Mouse (Mus musculus) gastrocnemius, adult 18-20 months (tissue): ENCODE results near the gene Gdf3. TPM values are rescaled to one million over a fixed set of nuclear protein-coding genes. Genes with fewer than 3 reads are reported as not detected.
"Not testable (repeated sequence)": the region's sequence is repeated elsewhere in the genome, so short reads cannot be mapped to it uniquely, and the experiment has no call there.

Experiments
- DNase-seq: peaks from one replicate; pipeline ENCODE4 v3.0.0; 2021; ENCODE audit warnings: low spot score
- long read RNA-seq, 2 experiments: library from polyadenylated mRNA; stranded (forward); transcript quantifications; one replicate each; pipeline ENCODE4 v2.0.0; 2021
- total RNA-seq, 2 experiments: library from RNA; stranded (reverse); gene quantifications; 2 replicates each; pipeline ENCODE4 v1.2.3; 2021

The Gdf3 gene
- not detected for total RNA-seq
- long read RNA-seq, experiment 1, result 0 reads
- long read RNA-seq, experiment 2, result 0 reads

DNA sequence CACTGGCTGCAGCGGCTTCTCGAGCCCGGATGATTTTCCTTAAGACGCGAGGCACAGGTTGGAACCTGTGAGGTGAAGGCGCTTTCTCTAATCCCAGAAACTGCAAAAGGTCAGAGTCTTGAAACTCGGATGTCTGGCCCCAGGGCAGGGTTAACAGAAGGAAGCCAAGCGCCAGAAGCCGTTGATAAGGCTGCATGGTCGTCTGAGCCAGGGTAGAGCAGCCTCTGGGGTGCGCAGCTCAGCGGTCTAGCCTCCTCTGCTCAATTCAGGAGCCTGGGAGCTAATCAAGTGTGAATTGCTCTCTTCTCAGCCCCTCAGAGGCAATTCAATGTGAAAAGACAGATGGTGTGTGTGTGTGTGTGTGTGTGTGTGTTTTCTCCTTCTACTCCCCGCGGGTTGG, at the start of gene Gdf3:
Gene Gdf3, minus strand, starts transcription at position 317 of the 400 bp plus-strand sequence.
- DNase-seq, result no peak

- no peak for DNase-seq
Measured at GRCm38 (mm10) chr6:122659567-122659966, 49.7 kb upstream of the Gdf3 start.

DNA sequence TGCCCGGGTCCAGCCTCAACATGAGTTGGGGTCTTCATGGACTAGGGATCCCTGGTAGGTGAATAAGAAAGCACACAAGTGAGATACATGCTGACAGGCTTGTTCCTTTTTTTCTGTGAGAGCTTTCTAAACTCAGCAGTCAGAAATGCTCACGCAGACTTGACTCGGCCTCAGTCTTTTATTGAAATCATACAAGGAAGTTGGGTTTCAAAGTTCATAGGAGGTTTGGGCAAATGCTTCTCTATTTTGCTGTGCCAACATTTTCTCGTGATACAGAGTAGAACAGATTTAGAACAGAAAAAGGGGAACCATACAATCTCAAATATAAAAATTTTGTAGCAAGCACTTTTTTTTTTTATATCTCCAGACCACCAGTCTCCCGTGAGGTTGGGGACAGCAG, 47.7 kb upstream of the Gdf3 start:
- no peak for DNase-seq

DNA sequence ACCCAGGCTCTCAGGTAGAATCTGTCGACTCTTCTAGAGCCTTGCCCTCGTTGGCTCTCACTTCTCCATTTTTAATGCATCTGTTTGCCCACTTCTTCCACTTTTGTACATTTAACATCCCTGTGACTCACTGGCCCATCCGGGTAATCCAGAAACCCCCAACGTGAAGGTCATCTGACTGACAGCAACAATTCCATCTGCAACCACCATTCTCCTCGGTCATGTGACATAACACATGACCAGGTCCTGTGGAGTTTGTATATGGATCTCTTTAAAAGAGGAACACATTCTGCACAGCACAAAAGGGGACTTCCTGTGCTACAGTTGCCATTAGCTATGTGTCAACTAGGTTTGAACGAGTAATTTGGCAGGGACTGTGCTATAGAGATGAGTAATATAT, 44.4 kb upstream of the Gdf3 start:
- DNase-seq, result peak; percentile 10

- DNase-seq, result no peak
Measured at GRCm38 (mm10) chr6:122650398-122650980, 40.6 kb upstream of the Gdf3 start.

DNA sequence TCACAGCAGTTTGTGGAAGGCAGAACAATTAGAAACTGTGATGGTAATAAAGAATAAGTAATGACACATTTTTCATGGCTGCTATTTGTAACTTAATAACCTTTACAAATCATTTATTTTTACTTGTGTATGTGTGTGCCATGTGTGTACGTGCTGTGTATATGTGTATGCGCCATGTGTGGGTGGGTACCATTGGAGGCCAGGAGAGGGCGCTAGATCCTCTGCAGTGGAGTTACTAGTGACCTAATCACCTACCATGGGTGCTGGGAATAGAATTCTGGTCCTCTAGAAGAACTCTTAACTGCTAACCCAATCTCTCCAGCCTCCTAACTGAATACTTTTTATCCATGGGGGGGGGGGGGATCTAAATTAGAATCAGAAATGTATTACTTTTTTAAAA, 40.0 kb upstream of the Gdf3 start:
- DNase-seq, result no peak

DNA sequence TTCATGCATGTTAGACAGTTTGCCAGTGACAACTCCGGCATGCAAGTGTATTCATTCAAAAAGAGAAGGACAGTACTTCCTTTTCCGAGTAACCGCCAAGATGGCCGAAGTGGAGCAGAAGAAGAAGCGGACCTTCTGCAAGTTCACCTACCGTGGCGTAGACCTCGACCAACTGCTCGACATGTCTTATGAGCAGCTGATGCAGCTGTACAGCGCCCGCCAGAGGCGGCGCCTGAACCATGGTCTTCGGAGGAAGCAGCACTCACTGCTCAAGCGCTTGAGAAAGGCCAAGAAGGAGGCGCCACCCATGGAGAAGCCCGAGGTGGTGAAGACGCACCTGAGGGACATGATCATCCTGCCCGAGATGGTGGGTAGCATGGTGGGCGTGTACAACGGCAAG, 34.3 kb upstream of the Gdf3 start:
- not testable (repeated sequence) for DNase-seq

DNA sequence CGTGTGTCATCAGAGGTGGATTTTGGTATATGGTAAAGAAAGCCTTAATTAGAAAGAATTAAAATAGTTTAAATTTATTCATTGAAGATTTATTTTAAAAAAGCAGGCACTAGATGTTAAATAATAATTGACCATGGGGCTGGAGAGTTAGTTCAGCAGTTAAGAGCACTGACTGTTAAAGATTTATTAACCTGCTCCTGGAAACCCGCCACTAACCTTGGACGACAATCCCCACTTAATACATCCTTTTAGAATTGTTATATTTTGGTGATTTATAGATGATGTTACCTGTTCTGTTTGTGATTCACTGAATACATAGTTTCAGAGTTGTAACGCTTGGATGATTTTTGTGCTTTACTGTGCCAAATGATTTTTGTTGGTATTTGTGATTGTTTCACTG, 27.7 kb upstream of the Gdf3 start:
- not testable (repeated sequence) for DNase-seq

DNA sequence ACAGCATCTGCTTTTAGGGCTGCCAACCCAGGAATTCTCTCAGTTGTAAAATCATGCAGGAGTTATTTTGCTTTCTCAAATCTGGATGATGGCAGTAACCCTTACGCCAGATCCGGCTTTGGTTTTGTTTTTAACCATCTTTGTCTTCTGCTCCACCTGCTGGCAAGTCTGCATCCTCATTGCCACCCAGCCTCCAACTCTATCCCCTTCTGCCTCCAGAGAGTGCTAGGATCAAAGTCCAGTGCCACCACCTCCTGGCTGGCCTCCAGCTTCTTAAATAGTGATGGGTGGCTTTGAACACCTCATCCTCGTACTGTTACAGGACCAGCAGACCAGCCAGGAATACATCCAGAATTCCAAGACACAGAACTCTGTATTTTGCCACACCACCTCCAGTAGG, 26.8 kb upstream of the Gdf3 start:
- no peak for DNase-seq

DNA sequence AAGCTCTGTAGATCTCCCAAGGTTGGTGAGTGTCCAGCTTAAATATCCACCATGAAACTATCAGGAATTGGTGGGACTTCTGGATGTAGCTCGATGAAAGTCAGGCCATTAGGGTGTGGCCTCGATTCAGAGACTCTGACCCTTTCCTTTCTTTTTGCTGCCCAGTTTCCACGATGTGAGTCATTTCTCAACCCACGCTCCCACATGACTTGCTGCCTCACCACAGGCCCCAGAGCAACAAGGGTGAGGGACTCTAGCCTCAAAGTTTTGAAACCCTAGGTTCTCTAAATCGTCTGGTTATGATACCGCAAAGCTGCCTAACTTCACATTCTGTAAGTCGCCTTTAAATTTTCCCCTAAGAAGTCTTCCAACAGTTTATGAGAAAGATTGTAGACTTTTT, 25.4 kb upstream of the Gdf3 start:
- peak; percentile 7 for DNase-seq

- DNase-seq, result peak; percentile 3
Measured at GRCm38 (mm10) chr6:122633411-122633810, 23.5 kb upstream of the Gdf3 start.

- DNase-seq, result no peak
Measured at GRCm38 (mm10) chr6:122627469-122628108, 17.7 kb upstream of the Gdf3 start.

DNA sequence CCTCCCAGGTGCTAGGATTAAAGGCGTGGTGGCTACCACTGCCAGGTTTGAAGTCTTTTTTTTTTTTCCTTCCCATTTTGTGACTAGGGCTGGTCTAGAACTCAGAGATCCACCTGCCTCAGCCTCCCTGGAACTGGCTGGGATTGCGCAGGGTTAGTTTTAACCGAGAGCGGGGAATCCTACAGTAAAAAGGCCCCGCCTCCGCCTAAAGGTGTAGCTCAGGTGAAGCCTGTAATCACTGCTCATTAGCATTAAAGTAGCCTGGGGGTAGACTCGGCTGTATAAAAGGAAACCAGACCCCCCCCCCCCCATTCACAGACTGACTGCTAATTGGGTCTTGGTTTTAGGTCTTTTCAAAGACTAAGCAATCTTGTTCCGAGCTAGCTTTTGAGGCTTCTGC, 16.2 kb upstream of the Gdf3 start, which contains the start of gene Dppa3:
Gene Dppa3, plus strand, starts transcription at position 301 of the 400 bp plus-strand sequence.
- DNase-seq, result no peak

DNA sequence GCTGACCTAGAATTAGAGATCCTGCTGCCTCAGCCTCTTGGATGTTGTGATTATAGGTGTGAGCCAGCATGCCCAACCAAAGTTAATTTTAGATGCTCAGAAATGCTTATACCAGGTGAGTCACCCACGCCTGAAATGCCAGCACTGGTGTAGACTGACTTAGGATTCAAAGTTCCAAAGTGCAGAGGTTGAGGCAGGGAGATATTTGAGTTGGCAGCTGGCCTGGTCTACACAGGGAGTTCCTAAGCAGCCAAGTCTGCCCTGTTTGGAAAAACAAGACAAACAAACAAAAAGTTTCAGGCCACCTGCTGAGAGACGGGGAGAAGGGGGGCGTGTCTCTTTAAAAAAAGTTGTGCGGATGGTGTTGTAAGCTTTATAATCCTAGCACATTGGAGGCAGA, 15.3 kb upstream of the Gdf3 start:
- DNase-seq, result no peak

DNA sequence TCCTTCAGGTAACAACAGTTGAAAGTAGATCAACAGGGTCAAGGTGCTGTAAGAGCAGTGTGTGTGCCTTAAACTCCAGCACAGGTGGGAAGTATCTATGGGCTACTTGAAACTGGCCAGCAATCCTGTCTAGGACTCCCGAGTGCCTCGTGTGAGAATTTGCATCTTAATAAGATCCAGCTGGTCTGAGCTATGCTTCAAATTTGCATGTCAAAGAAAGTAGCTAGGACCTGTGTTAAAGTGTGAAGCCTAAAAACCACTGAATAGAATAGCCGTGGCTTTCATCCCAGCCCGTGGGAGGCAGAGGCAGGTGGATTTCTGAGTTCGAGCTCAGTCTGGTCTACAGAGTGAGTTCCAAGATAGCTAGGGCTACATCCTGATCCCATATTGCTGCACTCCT, 14.6 kb upstream of the Gdf3 start:
- no peak for DNase-seq

- no peak for DNase-seq
Measured at GRCm38 (mm10) chr6:122621066-122621465, 11.2 kb upstream of the Gdf3 start.

- no peak for DNase-seq
Measured at GRCm38 (mm10) chr6:122616022-122616421, 6.1 kb upstream of the Gdf3 start.

- DNase-seq, result no peak
Measured at GRCm38 (mm10) chr6:122614047-122614446, 4.2 kb upstream of the Gdf3 start.

GRCm38 (mm10) chr6:122612426-122612825, 2.5 kb upstream of the Gdf3 start:
- no peak for DNase-seq

DNA sequence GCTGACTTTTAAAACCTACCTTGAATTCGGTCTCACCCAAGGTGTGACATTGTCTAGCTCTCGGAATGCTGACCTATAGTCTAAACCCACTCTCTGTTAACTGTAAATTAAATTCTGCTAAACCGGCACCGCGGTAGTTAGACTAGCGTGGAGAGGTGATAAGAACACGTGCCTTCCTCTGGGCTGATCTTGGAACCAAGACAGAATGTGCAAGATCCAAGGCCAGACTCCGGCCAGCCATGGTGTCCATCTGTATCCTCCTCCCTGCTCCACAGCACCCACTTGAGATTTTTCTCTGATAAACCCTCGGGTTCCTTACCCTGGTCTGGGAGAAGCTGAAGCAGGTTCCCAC, 534 bp downstream of the Gdf3 start:
- no peak for DNase-seq

DNA sequence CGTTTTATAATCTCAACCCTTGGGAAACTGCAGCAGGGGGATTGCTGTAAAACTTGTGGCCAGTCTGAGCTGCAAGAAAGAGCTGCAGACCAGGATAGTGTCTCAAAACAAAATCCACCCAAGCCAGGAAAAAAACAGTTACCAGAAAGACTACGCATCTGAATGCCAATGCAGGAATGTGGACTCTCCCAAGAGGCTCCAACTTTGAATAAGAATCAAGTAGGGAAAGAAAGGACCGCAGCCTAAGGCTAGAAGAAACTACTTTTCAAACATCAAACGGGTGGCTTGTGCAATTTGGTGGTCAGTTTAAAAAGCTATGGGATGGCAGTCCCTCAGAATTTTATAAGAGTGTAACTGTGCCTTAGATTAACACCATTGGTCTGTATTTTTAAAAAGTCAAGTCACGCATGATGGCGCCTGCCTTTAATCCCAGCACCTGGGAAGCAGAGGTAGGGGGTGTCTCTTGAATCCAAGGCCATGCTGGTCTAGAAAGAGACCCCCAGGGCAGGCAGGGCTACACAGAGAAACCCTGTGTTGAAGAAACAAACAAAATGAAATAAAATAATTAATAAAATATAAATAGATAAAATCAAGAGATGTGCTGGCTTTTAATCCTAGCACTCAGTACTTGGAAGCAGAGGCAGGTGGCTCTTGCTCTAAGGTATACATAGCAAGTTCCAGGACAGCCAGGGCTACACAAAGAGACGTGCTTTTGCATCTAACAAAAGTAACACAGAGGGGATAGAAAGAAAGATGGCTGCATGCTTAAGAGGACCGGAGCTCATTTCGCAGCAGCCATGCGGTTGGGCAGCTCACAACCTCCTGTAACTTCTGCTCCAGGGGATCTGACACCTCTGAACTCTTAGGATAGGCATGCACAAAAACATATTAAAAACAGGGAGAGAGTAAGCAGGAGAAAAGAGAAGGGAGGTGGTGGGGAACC, 1.2 kb downstream of the Gdf3 start:
- DNase-seq, result no peak

- DNase-seq, result no peak
Measured at GRCm38 (mm10) chr6:122607700-122608099, 2.2 kb downstream of the Gdf3 start.
